Mouse (Mus musculus): Measurements from ENCODE around the gene Hspb9. TPM values are rescaled to one million over a fixed set of nuclear protein-coding genes. Genes with fewer than 3 reads are reported as not detected.
A peak's percentile ranks its signal among the peaks of the same experiment; 100 is the strongest.

Gene Hspb9
- total RNA-seq, 2 experiments from 2014 or later, result not detected

DNA sequence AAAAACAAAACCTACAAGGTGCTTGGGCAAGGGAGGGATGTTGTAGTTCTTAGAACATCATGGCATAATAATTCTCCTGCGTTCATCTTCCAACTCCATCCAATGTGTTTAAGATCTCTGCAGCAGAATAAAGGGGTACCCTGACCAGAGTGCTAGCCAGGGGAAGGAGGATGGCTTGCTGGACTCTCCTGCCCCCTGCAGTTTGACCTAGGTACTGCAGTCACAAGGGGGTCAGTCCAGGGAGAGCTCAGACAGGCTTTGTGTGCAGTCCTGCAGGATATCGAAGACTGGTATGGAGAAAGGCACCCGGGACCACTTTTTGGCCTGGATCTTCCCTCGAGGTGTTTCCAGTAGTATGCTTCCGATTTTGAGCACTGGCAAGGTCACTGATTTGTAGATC lies 18.7 kb upstream of the Hspb9 start:
- H3K4me3 ChIP-seq, result no peak overlapping the region
- peak; percentile 66 to 87 for DNase-seq (ENCODE audit: low spot score in 2 of 2)
- TF ChIP-seq CTCF (conservative IDR thresholded peaks at IDR 0.05), result peak; percentile 99
- no peak overlapping the region for H3K27ac ChIP-seq

GRCm38 (mm10) chr11:100697921-100698320 lies 15.7 kb upstream of the Hspb9 start:
- DNase-seq (ENCODE audit: low spot score in 2 of 2), result no peak
- H3K27ac ChIP-seq, result no peak overlapping the region
- no peak for TF ChIP-seq CTCF (conservative IDR thresholded peaks at IDR 0.05)
- H3K4me3 ChIP-seq, result no peak overlapping the region

DNA sequence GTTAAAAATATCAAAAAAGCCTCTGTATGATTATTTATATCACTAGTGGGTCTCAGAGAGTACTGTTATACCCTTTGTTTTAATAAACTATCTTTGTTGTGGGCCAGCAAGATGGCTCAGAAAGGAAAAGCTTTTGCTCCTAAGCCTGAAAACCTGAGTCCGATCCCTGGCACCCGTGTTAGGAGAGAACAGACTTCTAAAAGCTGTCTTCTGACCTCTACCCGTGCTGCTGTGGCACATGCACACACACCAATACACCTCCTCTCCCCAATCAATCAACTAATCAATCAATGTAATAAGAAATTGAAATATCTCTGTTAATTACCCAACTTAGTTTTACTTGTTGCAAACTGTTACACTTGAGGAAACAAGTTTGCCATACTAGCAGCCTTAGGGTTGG lies 12.9 kb upstream of the Hspb9 start:
- Histone ChIP-seq H3K4me3 (no peak overlapping the region), H3K27ac (no peak overlapping the region)
- TF ChIP-seq CTCF (conservative IDR thresholded peaks at IDR 0.05), result no peak
- DNase-seq (ENCODE audit: low spot score in 2 of 2), result no peak

GRCm38 (mm10) chr11:100701301-100701700 lies 12.3 kb upstream of the Hspb9 start:
- no peak for TF ChIP-seq CTCF (conservative IDR thresholded peaks at IDR 0.05)
- no peak overlapping the region for H3K27ac ChIP-seq
- H3K4me3 ChIP-seq, result peak overlapping the region; percentile 3; the same call in 1 of the 2 replicates
- DNase-seq (ENCODE audit: low spot score in 2 of 2), result no peak

DNA sequence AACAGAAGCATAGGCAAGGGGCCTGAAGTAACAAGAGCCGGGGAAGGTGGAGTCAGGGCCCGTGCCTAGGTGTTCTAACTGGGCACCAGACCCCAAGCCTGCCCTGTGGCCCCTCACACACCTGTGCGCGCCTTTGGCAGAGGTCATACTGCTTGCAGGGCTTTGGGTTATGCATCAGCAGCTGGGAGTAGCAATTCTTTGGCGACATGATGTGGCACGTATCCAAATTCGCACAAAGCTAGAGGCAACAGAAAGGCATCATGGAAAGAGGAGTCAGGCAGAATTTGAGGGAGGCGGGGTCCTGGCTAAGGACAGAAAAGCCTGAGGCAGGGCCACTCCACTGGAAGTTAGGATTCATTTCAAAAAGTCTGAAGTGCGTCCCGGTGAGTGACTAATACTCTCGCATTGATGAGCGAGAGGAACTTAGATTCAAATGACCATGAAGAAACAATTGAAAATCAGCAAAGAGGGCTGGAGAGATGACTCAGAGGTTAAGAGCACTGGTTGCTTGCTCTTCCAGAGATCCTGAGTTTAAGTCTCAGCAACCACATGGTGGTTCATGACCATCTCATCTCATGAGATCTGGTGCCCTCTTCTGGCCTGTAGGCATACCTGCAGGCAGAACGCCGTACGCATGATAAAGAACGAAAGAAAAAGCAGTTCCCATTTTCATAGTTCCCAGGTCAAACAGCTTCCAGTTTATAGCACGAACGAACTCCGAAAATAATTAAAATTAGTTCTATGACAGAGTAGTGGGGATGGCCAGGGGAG lies 11.4 kb upstream of the Hspb9 start:
- peak overlapping the region; percentile 40; the same call in 1 of the 2 replicates for H3K4me3 ChIP-seq
- DNase-seq (ENCODE audit: low spot score in 2 of 2), result peak; percentile 55 to 71

DNA sequence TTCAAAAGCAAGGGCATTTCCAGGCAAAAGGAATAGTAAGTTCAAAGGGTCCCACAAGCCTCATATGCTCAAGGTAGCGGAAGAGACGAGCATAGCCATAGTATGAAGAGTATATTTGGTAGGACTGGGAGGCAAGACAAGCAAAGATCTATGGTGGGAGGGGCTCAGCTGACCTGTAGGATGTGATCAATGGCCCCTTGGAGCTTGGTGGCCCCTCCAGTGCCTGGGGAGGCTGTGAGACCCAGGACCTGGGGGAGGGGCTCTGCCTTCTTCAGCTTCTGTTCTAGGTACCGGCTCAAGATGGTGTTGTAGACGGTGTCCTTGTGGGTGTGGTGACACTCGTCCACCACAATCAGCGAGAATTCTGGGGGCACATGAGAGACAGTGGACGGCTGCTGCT lies 10.7 kb upstream of the Hspb9 start:
- TF ChIP-seq CTCF (conservative IDR thresholded peaks at IDR 0.05), result no peak
- Histone ChIP-seq H3K4me3 (peak overlapping the region; percentile 40; the same call in 1 of the 2 replicates), H3K27ac (no peak overlapping the region)
- no peak for DNase-seq (ENCODE audit: low spot score in 2 of 2)

More for the DNA sequence above, 11.4 kb upstream of the Hspb9 start:
- H3K27ac ChIP-seq, result no peak overlapping the region
- peak; percentile 98 for TF ChIP-seq CTCF (conservative IDR thresholded peaks at IDR 0.05)

DNA sequence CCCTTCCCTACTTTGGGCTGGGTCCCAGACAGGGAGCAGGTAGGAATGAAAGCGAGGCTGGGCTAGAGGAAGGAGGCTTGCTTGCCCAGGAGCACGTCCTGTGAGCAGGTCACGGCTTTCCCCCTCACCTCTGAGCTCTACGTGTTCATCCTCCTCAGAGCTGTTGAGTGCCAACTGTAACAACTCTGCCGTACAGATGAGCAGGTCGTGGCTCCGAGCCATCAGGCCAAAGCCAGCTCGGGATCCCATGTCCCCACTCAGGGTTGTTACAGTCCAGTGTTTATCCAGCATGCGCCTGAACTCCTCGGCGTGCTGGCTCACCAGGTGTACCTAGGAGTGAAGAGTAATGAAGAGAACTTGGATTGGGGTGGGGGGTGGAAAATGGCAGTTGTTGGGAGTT lies 10.3 kb upstream of the Hspb9 start:
- no peak for DNase-seq (ENCODE audit: low spot score in 2 of 2)

DNA sequence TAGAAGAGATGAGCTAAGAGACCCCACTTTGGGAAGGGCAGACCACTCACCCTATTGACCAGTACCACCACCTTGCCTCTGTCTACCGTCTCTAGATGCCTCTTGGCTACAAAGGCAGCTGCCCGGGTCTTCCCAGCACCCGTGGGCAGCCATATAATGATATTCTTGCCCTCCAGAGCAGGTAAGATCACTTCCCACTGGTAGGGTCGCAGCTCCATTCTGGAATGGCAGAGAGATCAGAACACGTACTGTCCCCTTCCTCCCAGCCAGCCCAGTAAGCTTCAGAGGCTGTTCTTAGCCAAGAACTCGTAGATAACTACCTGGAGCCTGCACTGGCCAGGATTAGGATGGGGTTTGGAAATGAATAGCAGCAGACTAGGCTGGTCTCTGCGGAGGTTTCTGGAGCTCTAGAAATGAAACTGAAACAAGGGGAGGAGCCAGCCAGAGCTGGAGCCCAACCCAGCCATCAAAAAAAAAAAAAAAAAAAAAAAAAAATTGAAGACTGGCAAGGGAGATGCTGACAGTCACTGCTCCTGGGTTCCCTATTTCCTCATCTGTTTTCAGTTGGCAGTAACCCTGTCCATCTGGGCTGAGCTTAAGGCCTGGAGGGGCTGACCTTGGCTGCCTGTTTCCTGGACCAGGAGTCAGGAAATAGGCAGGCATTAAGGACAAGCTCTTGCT lies 9.7 kb upstream of the Hspb9 start, which contains the start of gene Dhx58:
Dhx58 (minus strand) TSS at position 421 of the 681 bp plus-strand sequence.
- H3K4me3 ChIP-seq, result no peak within 1 kb of the TSS
- no peak within 1 kb of the TSS for H3K27ac ChIP-seq
- TF ChIP-seq CTCF (conservative IDR thresholded peaks at IDR 0.05), result no peak
- DNase-seq (ENCODE audit: low spot score in 2 of 2), result no peak

More for the DNA sequence above, 10.3 kb upstream of the Hspb9 start:
- no peak for TF ChIP-seq CTCF (conservative IDR thresholded peaks at IDR 0.05)
- Histone ChIP-seq H3K27ac (no peak overlapping the region), H3K4me3 (no peak overlapping the region)

- TF ChIP-seq CTCF (conservative IDR thresholded peaks at IDR 0.05), result no peak
- DNase-seq (ENCODE audit: low spot score in 2 of 2), result no peak
- Histone ChIP-seq H3K27ac (no peak overlapping the region), H3K4me3 (no peak overlapping the region)
Observed at GRCm38 (mm10) chr11:100705095-100705747, 8.4 kb upstream of the Hspb9 start.

- DNase-seq (ENCODE audit: low spot score in 2 of 2), result no peak
- no peak overlapping the region for H3K27ac ChIP-seq
- no peak overlapping the region for H3K4me3 ChIP-seq
- no peak for TF ChIP-seq CTCF (conservative IDR thresholded peaks at IDR 0.05)
Observed at GRCm38 (mm10) chr11:100709201-100709810, 4.3 kb upstream of the Hspb9 start.

DNA sequence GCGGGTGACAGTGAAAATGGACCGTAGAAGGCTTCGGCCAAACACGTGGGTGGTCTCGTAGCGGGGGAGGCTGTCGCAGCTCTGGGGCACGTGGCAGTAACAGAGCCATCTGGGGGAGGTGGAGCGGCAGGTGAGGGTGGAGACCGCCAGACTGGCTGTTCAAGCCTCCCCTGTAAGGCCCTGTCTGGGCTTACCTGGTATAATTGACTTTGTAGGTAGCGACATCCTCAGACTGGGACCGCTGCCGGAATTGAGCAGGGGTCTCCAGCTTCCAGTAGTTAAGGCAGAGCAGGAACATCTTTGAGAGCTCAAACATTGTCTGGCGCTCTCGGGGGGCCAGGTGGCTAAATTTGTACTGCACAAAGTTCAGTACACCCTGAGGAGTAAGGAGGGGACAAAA lies 3.1 kb upstream of the Hspb9 start:
- no peak for DNase-seq (ENCODE audit: low spot score in 2 of 2)

DNA sequence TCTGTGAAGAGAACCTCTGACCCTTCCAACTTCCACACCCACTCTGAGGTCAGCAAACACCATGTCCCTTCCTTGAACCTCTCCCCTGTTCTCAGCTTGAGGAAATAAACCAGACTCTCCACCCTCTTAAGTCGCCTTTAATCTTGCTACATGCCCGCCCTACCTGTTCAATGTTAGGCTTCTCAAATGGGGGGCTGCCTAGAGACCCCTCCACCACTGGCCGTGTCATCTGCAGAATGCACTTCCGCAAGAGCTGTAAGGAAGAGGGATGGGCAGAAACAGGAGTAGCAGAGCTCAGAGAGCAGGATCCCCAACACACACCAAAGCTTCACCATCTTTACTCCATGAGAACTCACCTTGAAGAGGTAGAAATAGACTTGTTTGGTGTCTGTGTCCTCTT lies 2.7 kb upstream of the Hspb9 start:
- Histone ChIP-seq H3K27ac (no peak overlapping the region), H3K4me3 (peak overlapping the region; percentile 76)
- no peak for DNase-seq (ENCODE audit: low spot score in 2 of 2)
- no peak for TF ChIP-seq CTCF (conservative IDR thresholded peaks at IDR 0.05)

More for the DNA sequence above, 3.1 kb upstream of the Hspb9 start:
- Histone ChIP-seq H3K27ac (no peak overlapping the region), H3K4me3 (no peak overlapping the region)
- no peak for TF ChIP-seq CTCF (conservative IDR thresholded peaks at IDR 0.05)

Data from layer of hippocampus, adult 2 months (tissue).